Mouse (Mus musculus): ENCODE data around the gene Slc6a19. TPM values are rescaled to one million over a fixed set of nuclear protein-coding genes. Genes with fewer than 3 reads are reported as not detected.
A peak's percentile ranks its signal among the peaks of the same experiment; 100 is the strongest.

Gene Slc6a19
- total and polyA plus RNA-seq, 3 experiments, result not detected

GRCm38 (mm10) chr13:73631837-73632236 is 72.8 kb downstream of the Slc6a19 start:
- Histone ChIP-seq H3K27me3 (ENCODE audit: control insufficient read depth in 1 of 2, insufficient read depth in 2 of 2, low read length in 2 of 2) (no peaks in the 10 kb centered on the region), H3K4me1 (ENCODE audit: control insufficient read depth in 1 of 2, insufficient read depth in 2 of 2, low read length in 2 of 2) (peaks cover 0 to 24% of the 10 kb centered on the region in 2 experiments; a peak in 2 of 4 replicates), H3K4me3 (ENCODE audit: control insufficient read depth in 1 of 2, insufficient read depth in 1 of 2, low read depth in 2 of 2, low read length in 2 of 2) (no peak overlapping the region), H3K79me2 (ENCODE audit: control insufficient read depth, insufficient read depth, low read length, poor library complexity) (no peaks in the 10 kb centered on the region), H3K9me3 (replicated peaks; ENCODE audit: insufficient read depth, low read length) (no peaks in the 10 kb centered on the region), H3K36me3 (ENCODE audit: control insufficient read depth in 1 of 2, insufficient read depth in 2 of 2, low read length in 2 of 2) (peaks cover 0 to 6% of the 10 kb centered on the region in 2 experiments; a peak in 2 of 4 replicates), H3K9ac (ENCODE audit: control insufficient read depth, low read depth, low read length, poor library complexity, severe bottlenecking) (no peak overlapping the region), H3K27ac (ENCODE audit: control insufficient read depth, low read depth, low read length) (no peak overlapping the region)
- DNase-seq (ENCODE audit: low read depth, low spot score), result no peak
- TF ChIP-seq CTCF (IDR thresholded peaks at IDR 0.05 in 2 of 3, conservative IDR thresholded peaks at IDR 0.05 in 1 of 3; ENCODE audit: control insufficient read depth in 1 of 3, insufficient read depth in 1 of 3, low read depth in 2 of 3, low read length in 3 of 3, poor library complexity in 1 of 3, severe bottlenecking in 1 of 3) (peak in 2 of 3 experiments; percentile 8 to 9; a peak in 1 of 6 replicates), POLR2AphosphoS5 (IDR thresholded peaks at IDR 0.05; ENCODE audit: borderline replicate concordance, low read depth, low read length) (no peak)

Other genes starting within 250 kb of the Slc6a19 start
- gene Lpcat1, start 237.7 kb downstream of the Slc6a19 start, total RNA-seq (2012; rRNA removed), result 30.5 and 38.8 TPM in 2 replicates
- 10 to 100 TPM in 1 of 2 experiments, not detected in 1; 31.5 TPM for gene Lpcat1, start 237.7 kb downstream of the Slc6a19 start, polyA plus RNA-seq (2012; ENCODE audit: insufficient read depth in 1 of 2, insufficient read length in 2 of 2, low read depth in 1 of 2, low replicate concordance in 2 of 2, missing spikeins in 1 of 2)
- 0.07 and 0.08 TPM in 2 replicates for gene Slc6a3, start 168.1 kb downstream of the Slc6a19 start, total RNA-seq (2012; rRNA removed)
- gene Slc6a3, start 168.1 kb downstream of the Slc6a19 start, polyA plus RNA-seq (2012; ENCODE audit: insufficient read depth in 1 of 2, insufficient read length in 2 of 2, low read depth in 1 of 2, low replicate concordance in 2 of 2, missing spikeins in 1 of 2), result under 1 TPM in 1 of 2 experiments, not detected in 1; 0.10 TPM
- 175 and 197 TPM in 2 replicates for gene Clptm1l, start 100.9 kb downstream of the Slc6a19 start, total RNA-seq (2012; rRNA removed)
- 100 to 1,000 TPM; 104 to 201 TPM for gene Clptm1l, start 100.9 kb downstream of the Slc6a19 start, polyA plus RNA-seq (2012; ENCODE audit: insufficient read depth in 1 of 2, insufficient read length in 2 of 2, low read depth in 1 of 2, low replicate concordance in 2 of 2, missing spikeins in 1 of 2)
- gene Tert, start 78.0 kb downstream of the Slc6a19 start, total RNA-seq (2012; rRNA removed), result 1.1 and 1.2 TPM in 2 replicates
- gene Tert, start 78.0 kb downstream of the Slc6a19 start, polyA plus RNA-seq (2012; ENCODE audit: insufficient read depth in 1 of 2, insufficient read length in 2 of 2, low read depth in 1 of 2, low replicate concordance in 2 of 2, missing spikeins in 1 of 2), result 1 to 10 TPM in 1 of 2 experiments, not detected in 1; 2.0 TPM
- not detected in 2 replicates for gene Slc6a18, start 26.8 kb downstream of the Slc6a19 start, total RNA-seq (2012; rRNA removed)
- not detected for gene Slc6a18, start 26.8 kb downstream of the Slc6a19 start, polyA plus RNA-seq (2012; ENCODE audit: insufficient read depth in 1 of 2, insufficient read length in 2 of 2, low read depth in 1 of 2, low replicate concordance in 2 of 2, missing spikeins in 1 of 2)
- 3.1 and 3.5 TPM in 2 replicates for gene Slc12a7, start 28.2 kb upstream of the Slc6a19 start, total RNA-seq (2012; rRNA removed)
- gene Slc12a7, start 28.2 kb upstream of the Slc6a19 start, polyA plus RNA-seq (2012; ENCODE audit: insufficient read depth in 1 of 2, insufficient read length in 2 of 2, low read depth in 1 of 2, low replicate concordance in 2 of 2, missing spikeins in 1 of 2), result 1 to 10 TPM in 1 of 2 experiments, not detected in 1; 6.9 TPM
- not detected in 2 replicates for gene Nkd2, start 142.8 kb upstream of the Slc6a19 start, total RNA-seq (2012; rRNA removed)
- gene Nkd2, start 142.8 kb upstream of the Slc6a19 start, polyA plus RNA-seq (2012; ENCODE audit: insufficient read depth in 1 of 2, insufficient read length in 2 of 2, low read depth in 1 of 2, low replicate concordance in 2 of 2, missing spikeins in 1 of 2), result not detected
- gene Trip13, start 232.9 kb upstream of the Slc6a19 start, total RNA-seq (2012; rRNA removed), result 44.1 and 48.9 TPM in 2 replicates
- gene Trip13, start 232.9 kb upstream of the Slc6a19 start, polyA plus RNA-seq (2012; ENCODE audit: insufficient read depth in 1 of 2, insufficient read length in 2 of 2, low read depth in 1 of 2, low replicate concordance in 2 of 2, missing spikeins in 1 of 2), result 10 to 100 TPM in 1 of 2 experiments, not detected in 1; 55.3 TPM
- 19.0 and 21.4 TPM in 2 replicates for gene Brd9, start 232.9 kb upstream of the Slc6a19 start, total RNA-seq (2012; rRNA removed)
- gene Brd9, start 232.9 kb upstream of the Slc6a19 start, polyA plus RNA-seq (2012; ENCODE audit: insufficient read depth in 1 of 2, insufficient read length in 2 of 2, low read depth in 1 of 2, low replicate concordance in 2 of 2, missing spikeins in 1 of 2), result 10 to 100 TPM in 1 of 2 experiments, not detected in 1; 29.2 TPM